Mouse (Mus musculus) myocyte (in vitro differentiated cells): ENCODE data around the gene Tecr.

Source experiments
- CEBPB ChIP-seq: IDR thresholded peaks from 2 replicates; pipeline ENCODE4 v1.6.1; 2011; ENCODE audit warnings: mild to moderate bottlenecking, moderate library complexity; ENCODE audit not compliant: poor library complexity, insufficient read depth, severe bottlenecking
- E2F4 ChIP-seq: IDR thresholded peaks from one replicate; pipeline ENCODE4 v1.6.1; 2011; ENCODE audit warnings: mild to moderate bottlenecking, control low read depth, moderate library complexity; ENCODE audit not compliant: insufficient read depth
- MAX ChIP-seq: IDR thresholded peaks from one replicate; pipeline ENCODE4 v1.6.1; 2011; ENCODE audit warnings: low read depth, mild to moderate bottlenecking, control low read depth
- MYOD1 ChIP-seq, 3 experiments: IDR thresholded peaks; one replicate each; pipeline ENCODE4 v1.6.1; 2011; ENCODE audit warnings: control low read depth in 2 of 3, low read depth in 2 of 3, mild to moderate bottlenecking in 2 of 3, moderate library complexity in 1 of 3; ENCODE audit not compliant: insufficient read length in 2 of 3, control insufficient read depth in 1 of 3
- MYOG ChIP-seq, 3 experiments: IDR thresholded peaks; one replicate each; pipeline ENCODE4 v1.6.1; 2011; ENCODE audit warnings: control low read depth in 2 of 3, low read depth in 2 of 3, mild to moderate bottlenecking in 2 of 3; ENCODE audit not compliant: insufficient read length in 2 of 3, control insufficient read depth in 1 of 3, insufficient read depth in 1 of 3
- POLR2A ChIP-seq: IDR thresholded peaks from one replicate; pipeline ENCODE4 v1.6.1; 2011; ENCODE audit warnings: low read depth, mild to moderate bottlenecking, control low read depth, moderate library complexity; ENCODE audit not compliant: insufficient read length
- POLR2AphosphoS2 ChIP-seq: IDR thresholded peaks from one replicate; pipeline ENCODE4 v1.6.1; 2011; ENCODE audit warnings: low read depth, control low read depth; ENCODE audit not compliant: insufficient read length
- REST ChIP-seq: IDR thresholded peaks from one replicate; pipeline ENCODE4 v1.6.1; 2011; ENCODE audit warnings: mild to moderate bottlenecking, control low read depth, moderate library complexity; ENCODE audit not compliant: insufficient read depth, insufficient read length
- SRF ChIP-seq: IDR thresholded peaks from one replicate; pipeline ENCODE4 v1.6.1; 2011; ENCODE audit warnings: low read depth; ENCODE audit not compliant: control insufficient read depth, insufficient read length
- TCF12 ChIP-seq: IDR thresholded peaks from one replicate; pipeline ENCODE4 v1.6.1; 2011; ENCODE audit warnings: mild to moderate bottlenecking, control low read depth; ENCODE audit not compliant: poor library complexity, insufficient read depth, severe bottlenecking
- TCF3 ChIP-seq: IDR thresholded peaks from one replicate; pipeline ENCODE4 v1.6.1; 2011; ENCODE audit warnings: low read depth, control low read depth; ENCODE audit not compliant: insufficient read length
- USF1 ChIP-seq: IDR thresholded peaks from one replicate; pipeline ENCODE4 v1.6.1; 2011; ENCODE audit warnings: low read depth, mild to moderate bottlenecking, control low read depth, moderate library complexity

DNA sequence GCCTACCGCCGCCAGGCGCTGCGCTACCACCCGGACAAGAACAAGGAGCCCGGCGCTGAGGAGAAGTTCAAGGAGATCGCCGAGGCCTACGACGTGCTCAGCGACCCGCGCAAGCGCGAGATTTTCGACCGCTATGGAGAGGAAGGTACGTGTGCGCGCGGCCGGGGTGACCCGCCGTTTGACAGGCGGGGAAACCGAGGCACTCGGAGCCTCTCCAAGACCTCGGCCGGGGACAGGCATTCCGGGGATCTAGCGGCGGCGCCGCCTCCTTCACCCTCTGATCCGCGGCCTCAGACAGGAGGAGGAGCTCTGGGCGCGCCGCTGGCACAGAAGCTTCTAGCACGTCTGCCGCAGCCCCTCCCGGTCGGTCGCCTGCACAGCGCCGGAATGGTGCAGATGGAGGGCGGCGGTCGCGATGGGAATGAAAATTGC is 643 bp upstream of the Tecr start:
- no peak for TF ChIP-seq CEBPB
- no peak for TF ChIP-seq TCF3
- TF ChIP-seq POLR2A: no peak
- TF ChIP-seq POLR2AphosphoS2: no peak
- no peak for TF ChIP-seq E2F4
- no peak for TF ChIP-seq MYOD1 (IDR thresholded peaks at IDR 0.05; ENCODE audit: control insufficient read depth in 1 of 3, insufficient read length in 2 of 3, low read depth in 2 of 3)
- TF ChIP-seq USF1: no peak
- TF ChIP-seq TCF12: no peak
- TF ChIP-seq MAX: no peak
- TF ChIP-seq MYOG (IDR thresholded peaks at IDR 0.05; ENCODE audit: control insufficient read depth in 1 of 3, insufficient read depth in 1 of 3, insufficient read length in 2 of 3, low read depth in 2 of 3): no peak
- TF ChIP-seq SRF: no peak
- TF ChIP-seq REST: no peak
